Mouse (Mus musculus): Measurements from ENCODE around the gene Lama5. TPM values are rescaled to one million over a fixed set of nuclear protein-coding genes. Genes with fewer than 3 reads are reported as not detected.
A peak's percentile ranks its signal among the peaks of the same experiment; 100 is the strongest.

The Lama5 gene
- polyA plus RNA-seq, 1 experiment: 0.12 TPM

DNA sequence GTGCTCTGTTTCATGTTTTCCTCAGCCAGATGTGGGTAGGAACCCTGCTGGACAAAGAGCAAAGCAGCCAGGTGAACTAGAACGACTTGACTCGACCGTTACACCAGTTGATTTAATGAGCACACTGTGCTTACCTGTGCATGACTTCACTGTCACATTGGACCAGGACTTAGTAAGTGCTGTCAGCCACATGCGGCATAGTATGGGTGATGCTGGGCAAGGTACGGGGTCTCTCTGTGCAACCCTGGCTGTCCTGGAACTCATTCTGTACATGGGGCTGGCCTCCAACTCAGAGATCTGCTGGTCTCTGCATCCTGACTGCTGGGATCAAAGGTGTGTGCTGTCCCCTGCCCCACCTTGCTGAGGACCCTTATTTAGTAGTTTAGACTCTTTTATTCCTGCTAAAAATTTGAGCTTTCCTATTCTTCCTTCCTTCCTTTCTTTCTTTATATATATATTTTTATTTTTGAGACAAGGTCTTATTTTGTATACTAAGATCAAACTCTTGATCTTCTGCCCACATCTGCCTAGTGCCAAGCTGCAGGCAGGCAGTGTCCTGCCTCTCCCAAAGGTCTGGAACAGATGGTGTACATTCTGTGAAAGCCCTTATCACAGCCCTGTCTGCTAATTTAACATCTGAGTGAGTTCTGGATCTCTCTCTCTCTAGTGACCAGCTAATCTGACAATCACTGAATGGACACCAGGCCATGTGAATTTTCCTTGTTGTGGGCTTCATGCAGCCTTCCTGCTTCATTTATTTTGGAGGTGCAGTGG lies 29.0 kb upstream of the Lama5 start:
- Histone ChIP-seq H3K4me3 (ENCODE audit: insufficient read depth, low read length) (no peak overlapping the region), H3K4me1 (ENCODE audit: control insufficient read depth, insufficient read depth, low read length) (peaks cover 5% of the 10 kb centered on the region), H3K27ac (ENCODE audit: insufficient read depth, low read depth, low read length) (no peak overlapping the region)
- TF ChIP-seq CTCF (IDR thresholded peaks at IDR 0.05; ENCODE audit: low read depth, low read length) (no peak), POLR2A (IDR thresholded peaks at IDR 0.05; ENCODE audit: borderline replicate concordance, low read depth, low read length) (no peak)

DNA sequence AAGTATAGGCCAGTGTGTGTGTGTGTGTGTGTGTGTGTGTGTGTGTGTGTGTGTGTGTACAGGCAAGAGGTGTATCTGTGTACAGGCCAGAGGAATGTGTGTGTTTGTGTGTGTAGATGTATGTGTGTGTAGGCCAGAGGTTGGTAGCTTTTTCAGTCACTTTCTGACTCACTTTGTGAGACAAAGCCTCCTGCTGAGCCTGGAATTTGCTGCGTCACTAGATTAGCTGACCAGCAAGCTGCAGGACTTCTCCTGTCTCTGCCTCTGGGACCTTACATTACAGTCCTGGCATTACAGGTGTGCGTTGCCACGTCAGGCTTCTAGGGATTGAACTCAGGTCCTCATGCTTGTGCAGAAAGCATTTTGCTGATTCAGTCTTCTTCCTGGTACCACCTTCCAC lies 26.2 kb upstream of the Lama5 start:
- Histone ChIP-seq H3K4me1 (ENCODE audit: control insufficient read depth, insufficient read depth, low read length) (peaks cover 5% of the 10 kb centered on the region), H3K27ac (ENCODE audit: insufficient read depth, low read depth, low read length) (no peak overlapping the region), H3K4me3 (ENCODE audit: insufficient read depth, low read length) (no peak overlapping the region)
- no peak for TF ChIP-seq CTCF (IDR thresholded peaks at IDR 0.05; ENCODE audit: low read depth, low read length)
- TF ChIP-seq POLR2A (IDR thresholded peaks at IDR 0.05; ENCODE audit: borderline replicate concordance, low read depth, low read length): no peak

DNA sequence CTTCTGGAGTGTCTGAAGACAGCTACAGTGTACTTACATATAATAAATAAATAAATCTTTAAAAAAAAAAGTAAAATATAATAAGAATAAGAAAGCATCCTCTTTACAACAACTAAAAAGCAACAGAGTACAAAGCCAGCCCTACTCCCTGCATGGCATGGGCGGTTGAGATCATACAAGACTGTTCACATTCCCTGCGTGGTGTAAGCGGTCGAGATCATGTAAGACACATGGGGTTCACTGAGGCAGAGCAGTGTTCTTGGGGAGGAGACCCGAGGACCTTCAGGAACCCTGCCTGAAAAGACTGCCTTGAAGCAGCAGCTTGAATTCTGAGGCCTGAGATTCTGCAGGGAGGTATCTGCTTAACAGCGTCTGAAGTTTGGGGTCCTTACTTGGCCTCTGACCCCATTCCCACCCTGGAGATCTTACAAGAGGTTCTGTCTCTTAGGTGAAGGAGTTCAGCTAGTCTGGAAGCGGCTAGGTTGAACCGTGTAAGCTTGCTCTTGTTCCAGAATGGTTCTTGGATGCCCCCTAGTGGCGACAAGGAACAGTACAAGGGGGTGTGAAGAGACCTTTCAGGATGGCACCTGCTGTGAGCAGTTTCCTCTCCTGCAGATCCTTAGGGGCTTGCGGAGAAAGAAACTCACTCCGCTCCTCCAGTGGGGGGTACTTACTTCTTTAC lies 25.4 kb upstream of the Lama5 start:
- Histone ChIP-seq H3K4me3 (ENCODE audit: insufficient read depth, low read length) (no peak overlapping the region), H3K4me1 (ENCODE audit: control insufficient read depth, insufficient read depth, low read length) (peaks cover 5% of the 10 kb centered on the region), H3K27ac (ENCODE audit: insufficient read depth, low read depth, low read length) (no peak overlapping the region)
- TF ChIP-seq CTCF (IDR thresholded peaks at IDR 0.05; ENCODE audit: low read depth, low read length): peak; percentile 64
- no peak for TF ChIP-seq POLR2A (IDR thresholded peaks at IDR 0.05; ENCODE audit: borderline replicate concordance, low read depth, low read length)

GRCm38 (mm10) chr2:180248947-180249660 lies 23.4 kb upstream of the Lama5 start:
- H3K27ac ChIP-seq (ENCODE audit: insufficient read depth, low read depth, low read length): no peak overlapping the region
- H3K4me1 ChIP-seq (ENCODE audit: control insufficient read depth, insufficient read depth, low read length): no peaks in the 10 kb centered on the region
- TF ChIP-seq POLR2A (IDR thresholded peaks at IDR 0.05; ENCODE audit: borderline replicate concordance, low read depth, low read length): no peak
- no peak for TF ChIP-seq CTCF (IDR thresholded peaks at IDR 0.05; ENCODE audit: low read depth, low read length)
- H3K4me3 ChIP-seq (ENCODE audit: insufficient read depth, low read length): no peak overlapping the region

- TF ChIP-seq CTCF (IDR thresholded peaks at IDR 0.05; ENCODE audit: low read depth, low read length): no peak
- TF ChIP-seq POLR2A (IDR thresholded peaks at IDR 0.05; ENCODE audit: borderline replicate concordance, low read depth, low read length): no peak
- H3K27ac ChIP-seq (ENCODE audit: insufficient read depth, low read depth, low read length): no peak overlapping the region
- no peak overlapping the region for H3K4me3 ChIP-seq (ENCODE audit: insufficient read depth, low read length)
- H3K4me1 ChIP-seq (ENCODE audit: control insufficient read depth, insufficient read depth, low read length): no peaks in the 10 kb centered on the region
Observed at GRCm38 (mm10) chr2:180247916-180248315, 22.3 kb upstream of the Lama5 start.

GRCm38 (mm10) chr2:180243108-180243507 lies 17.4 kb upstream of the Lama5 start:
- no peak overlapping the region for H3K4me3 ChIP-seq (ENCODE audit: insufficient read depth, low read length)
- H3K27ac ChIP-seq (ENCODE audit: insufficient read depth, low read depth, low read length): no peak overlapping the region
- H3K4me1 ChIP-seq (ENCODE audit: control insufficient read depth, insufficient read depth, low read length): no peaks in the 10 kb centered on the region
- TF ChIP-seq POLR2A (IDR thresholded peaks at IDR 0.05; ENCODE audit: borderline replicate concordance, low read depth, low read length) (no peak), CTCF (IDR thresholded peaks at IDR 0.05; ENCODE audit: low read depth, low read length) (no peak)

GRCm38 (mm10) chr2:180238591-180238990 lies 12.9 kb upstream of the Lama5 start:
- Histone ChIP-seq H3K4me3 (ENCODE audit: insufficient read depth, low read length) (no peak overlapping the region), H3K27ac (ENCODE audit: insufficient read depth, low read depth, low read length) (no peak overlapping the region), H3K4me1 (ENCODE audit: control insufficient read depth, insufficient read depth, low read length) (no peaks in the 10 kb centered on the region)
- no peak for TF ChIP-seq CTCF (IDR thresholded peaks at IDR 0.05; ENCODE audit: low read depth, low read length)
- TF ChIP-seq POLR2A (IDR thresholded peaks at IDR 0.05; ENCODE audit: borderline replicate concordance, low read depth, low read length): no peak

- TF ChIP-seq POLR2A (IDR thresholded peaks at IDR 0.05; ENCODE audit: borderline replicate concordance, low read depth, low read length): no peak
- TF ChIP-seq CTCF (IDR thresholded peaks at IDR 0.05; ENCODE audit: low read depth, low read length): no peak
- no peaks in the 10 kb centered on the region for H3K4me1 ChIP-seq (ENCODE audit: control insufficient read depth, insufficient read depth, low read length)
- no peak overlapping the region for H3K27ac ChIP-seq (ENCODE audit: insufficient read depth, low read depth, low read length)
- no peak overlapping the region for H3K4me3 ChIP-seq (ENCODE audit: insufficient read depth, low read length)
Observed at GRCm38 (mm10) chr2:180237601-180238345, 12.1 kb upstream of the Lama5 start.

DNA sequence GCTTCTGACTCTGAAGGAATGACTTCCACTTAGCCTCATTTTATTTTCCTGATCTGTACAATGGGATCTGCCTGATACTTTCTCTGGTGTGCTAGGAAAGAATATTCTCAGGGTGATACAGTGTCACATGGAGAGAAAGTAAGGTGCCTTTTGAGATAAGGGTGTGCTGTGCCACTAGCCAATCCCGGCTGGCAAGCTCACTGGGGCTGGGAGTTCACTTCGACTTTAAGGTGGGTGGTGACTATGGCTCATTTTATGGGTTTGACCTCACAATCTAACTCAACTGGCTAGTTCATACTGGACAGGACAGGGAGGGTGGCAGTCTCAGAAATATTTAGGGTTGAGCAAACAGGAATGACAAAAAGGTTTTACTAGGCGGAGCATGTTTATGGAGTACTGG lies 11.3 kb upstream of the Lama5 start:
- H3K27ac ChIP-seq (ENCODE audit: insufficient read depth, low read depth, low read length): no peak overlapping the region
- H3K4me1 ChIP-seq (ENCODE audit: control insufficient read depth, insufficient read depth, low read length): no peaks in the 10 kb centered on the region
- TF ChIP-seq POLR2A (IDR thresholded peaks at IDR 0.05; ENCODE audit: borderline replicate concordance, low read depth, low read length) (no peak), CTCF (IDR thresholded peaks at IDR 0.05; ENCODE audit: low read depth, low read length) (no peak)
- no peak overlapping the region for H3K4me3 ChIP-seq (ENCODE audit: insufficient read depth, low read length)

All from bone marrow macrophage, adult 2 months (primary cell).